Mouse (Mus musculus) liver, embryonic 12.5 days (tissue): ENCODE results near the gene Tmem37. TPM values are rescaled to one million over a fixed set of nuclear protein-coding genes. Genes with fewer than 3 reads are reported as not detected.
A peak's percentile ranks its signal among the peaks of the same experiment; 100 is the strongest.
"Not testable (repeated sequence)": the region's sequence is repeated elsewhere in the genome, so short reads cannot be mapped to it uniquely, and the experiment has no call there.

ENCODE experiments used
- ATAC-seq: fragments of 200-750 bp; cut with Nextera tagmentation; 2 replicates; pipeline ENCODE4 v1.8.0; 2017; ENCODE audit warnings: moderate number of reproducible peaks, mild to moderate bottlenecking, moderate library complexity
- H3K27ac ChIP-seq: fragments of 300-500 bp; sonication (generic); 2 replicates; pipeline ENCODE4 v1.5.1; 2016; ENCODE audit warnings: mild to moderate bottlenecking
- H3K27me3 ChIP-seq: fragments of 300-500 bp; sonication (generic); replicated peaks from 2 replicates; pipeline ENCODE4 v1.6.1; 2016; ENCODE audit warnings: mild to moderate bottlenecking, moderate library complexity
- H3K36me3 ChIP-seq: fragments of 300-500 bp; sonication (generic); 2 replicates; pipeline ENCODE4 v1.6.1; 2016; ENCODE audit warnings: mild to moderate bottlenecking, moderate library complexity
- H3K4me1 ChIP-seq: fragments of 300-500 bp; sonication (generic); 2 replicates; pipeline ENCODE4 v1.6.1; 2016
- H3K4me2 ChIP-seq: fragments of 300-500 bp; sonication (generic); 2 replicates; pipeline ENCODE4 v1.6.1; 2016; ENCODE audit warnings: mild to moderate bottlenecking, moderate library complexity
- H3K4me3 ChIP-seq: fragments of 300-500 bp; sonication (generic); 2 replicates; pipeline ENCODE4 v1.5.1; 2016; ENCODE audit warnings: mild to moderate bottlenecking, moderate library complexity
- H3K9ac ChIP-seq: fragments of 300-500 bp; sonication (generic); 2 replicates; pipeline ENCODE4 v1.6.1; 2016; ENCODE audit warnings: mild to moderate bottlenecking, moderate library complexity
- H3K9me3 ChIP-seq: fragments of 300-500 bp; sonication (generic); replicated peaks from 2 replicates; pipeline ENCODE4 v1.6.1; 2016; ENCODE audit warnings: mild to moderate bottlenecking, moderate library complexity
- WGBS: fragments of 180-500 bp; shearing (Covaris S2); methylation state at CpG from one replicate; pipeline ENCODE4 v1.1.7; 2016; ENCODE audit not compliant: insufficient replicate concordance; 5-methylcytosine and 5-hydroxymethylcytosine counted together
- polyA plus RNA-seq: library from polyadenylated mRNA; unstranded; fragments of >200 nt; fragmentation: Nextera tagmentation; extraction: Ambion mirVana; gene quantifications from 2 replicates; pipeline ENCODE4 v1.2.1, GENCODE M21; 2016

Gene Tmem37
- polyA plus RNA-seq, 1 experiment from 2014 or later, result 37.0 TPM

DNA sequence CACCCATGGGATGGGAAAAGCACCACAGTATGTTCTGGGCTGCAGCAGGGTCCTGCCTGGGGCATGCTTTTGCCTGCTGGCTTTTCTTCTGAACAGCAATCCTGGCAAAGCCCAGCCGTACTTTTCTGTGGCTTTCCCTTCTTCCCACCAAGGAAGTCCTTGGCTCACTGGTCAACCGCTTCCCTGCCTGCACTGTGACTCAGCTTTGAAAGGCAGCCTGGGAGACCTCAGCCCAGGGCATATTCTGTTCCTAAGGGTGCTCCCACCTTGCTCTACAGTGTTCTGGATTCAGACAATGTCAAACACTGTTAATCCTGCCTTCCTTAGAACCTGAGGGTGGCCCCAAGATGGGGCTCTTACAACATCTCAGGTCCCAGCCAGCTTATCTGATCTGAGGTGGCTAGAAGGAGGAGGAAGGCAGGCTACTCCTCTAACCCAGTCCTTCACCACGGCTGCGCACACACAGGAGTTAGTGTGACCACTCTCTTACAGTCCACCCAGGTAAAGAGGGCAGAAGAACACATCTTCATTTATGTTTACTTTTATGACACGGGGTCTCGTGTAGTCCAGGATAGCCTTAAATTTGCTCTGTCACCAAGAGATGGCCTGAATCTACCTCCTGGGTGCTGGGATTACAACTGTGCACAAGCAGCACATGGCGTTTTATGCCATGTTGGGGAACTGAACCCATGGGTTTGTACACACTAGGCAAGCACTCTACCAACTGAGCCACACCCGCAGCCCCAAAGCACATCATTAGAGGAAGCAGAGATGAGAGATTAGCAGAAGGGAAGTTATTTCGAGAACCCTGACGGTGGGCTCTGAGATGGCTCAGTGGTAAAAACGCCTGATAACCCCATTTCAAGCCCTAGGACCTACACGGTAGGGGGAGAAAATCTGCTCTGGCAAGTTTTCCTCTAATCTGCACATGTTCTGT, 38.6 kb upstream of the Tmem37 start:
- Histone ChIP-seq H3K27me3 (no peaks in the 10 kb centered on the region), H3K9me3 (peaks cover 8% of the 10 kb centered on the region; the same call in 1 of the 2 replicates), H3K9ac (no peak overlapping the region), H3K36me3 (peaks cover 46% of the 10 kb centered on the region), H3K27ac (no peak overlapping the region), H3K4me3 (no peak overlapping the region), H3K4me1 (peaks cover 14% of the 10 kb centered on the region), H3K4me2 (no peak overlapping the region)
- WGBS, result 46% methylated on average over 12 of the region's 12 CpGs
- ATAC-seq, result peak; percentile 40

DNA sequence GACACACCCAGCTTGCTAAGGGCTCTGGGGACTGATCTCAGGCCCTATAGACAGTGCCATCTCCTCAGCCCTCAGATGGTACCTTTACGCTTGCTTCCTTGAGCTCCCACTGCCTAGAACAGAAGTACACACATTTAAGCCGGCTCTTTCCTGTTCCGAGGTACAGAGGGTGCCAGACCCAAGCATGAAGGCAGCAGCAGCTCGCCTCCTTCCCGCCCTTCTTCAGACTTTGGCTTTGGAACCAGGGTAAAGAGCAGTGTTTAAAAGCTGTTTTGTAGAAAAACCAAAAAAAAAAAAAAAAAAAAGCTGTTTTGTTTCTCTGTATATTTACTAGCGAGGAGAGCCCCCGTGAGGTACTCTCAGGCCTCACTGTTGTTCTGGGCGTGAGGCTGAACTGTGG, 37.9 kb upstream of the Tmem37 start:
- ATAC-seq, result no peak
- H3K27me3 ChIP-seq, result no peaks in the 10 kb centered on the region
- 86% methylated on average over 8 of the region's 8 CpGs for WGBS
- peaks cover 46% of the 10 kb centered on the region for H3K36me3 ChIP-seq
- H3K27ac ChIP-seq, result no peak overlapping the region
- no peak overlapping the region for H3K4me2 ChIP-seq
- H3K4me1 ChIP-seq, result peaks cover 10% of the 10 kb centered on the region; the same call in 1 of the 2 replicates
- no peak overlapping the region for H3K4me3 ChIP-seq
- no peak overlapping the region for H3K9ac ChIP-seq
- peaks cover 8% of the 10 kb centered on the region; the same call in 1 of the 2 replicates for H3K9me3 ChIP-seq

GRCm38 (mm10) chr1:120109741-120110432, 36.0 kb upstream of the Tmem37 start:
- Histone ChIP-seq H3K27ac (no peak overlapping the region), H3K4me2 (no peak overlapping the region), H3K4me1 (peaks cover 10% of the 10 kb centered on the region; the same call in 1 of the 2 replicates), H3K9ac (no peak overlapping the region), H3K36me3 (peaks cover 29% of the 10 kb centered on the region), H3K27me3 (no peaks in the 10 kb centered on the region), H3K4me3 (no peak overlapping the region), H3K9me3 (peaks cover 8% of the 10 kb centered on the region; the same call in 1 of the 2 replicates)
- 82% methylated on average over 19 of the region's 19 CpGs for WGBS
- ATAC-seq, result no peak

GRCm38 (mm10) chr1:120105556-120105959, 31.7 kb upstream of the Tmem37 start:
- no peak for ATAC-seq
- Histone ChIP-seq H3K27me3 (peaks cover 4% of the 10 kb centered on the region; the same call in 1 of the 2 replicates), H3K27ac (no peak overlapping the region), H3K9ac (no peak overlapping the region), H3K4me3 (no peak overlapping the region), H3K4me2 (no peak overlapping the region), H3K36me3 (no peaks in the 10 kb centered on the region), H3K9me3 (no peaks in the 10 kb centered on the region), H3K4me1 (no peaks in the 10 kb centered on the region)
- WGBS, result 72% methylated on average over 5 of the region's 5 CpGs

DNA sequence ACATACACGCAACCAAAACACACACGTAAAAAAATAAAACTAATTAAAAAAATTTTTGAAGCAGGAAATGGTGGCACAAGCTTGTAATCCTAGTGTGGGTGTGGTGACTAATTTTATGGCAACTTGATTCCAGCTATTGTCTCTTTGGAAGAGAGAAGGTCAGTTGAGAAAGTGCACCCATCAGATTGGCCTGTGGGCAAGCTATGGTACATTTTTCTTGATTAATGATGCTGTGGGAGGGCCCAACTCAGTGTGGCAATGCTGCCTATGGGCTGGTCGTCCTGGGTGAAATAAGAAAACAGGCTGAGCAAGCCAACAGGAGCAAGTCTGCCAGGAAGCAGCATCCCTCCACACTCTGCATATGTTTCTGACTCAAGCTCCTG, 27.3 kb upstream of the Tmem37 start:
- Histone ChIP-seq H3K4me1 (peaks cover 5% of the 10 kb centered on the region; the same call in 1 of the 2 replicates), H3K27ac (no peak overlapping the region), H3K36me3 (no peaks in the 10 kb centered on the region), H3K4me3 (no peak overlapping the region), H3K27me3 (peaks cover 4% of the 10 kb centered on the region; the same call in 1 of the 2 replicates), H3K9me3 (no peaks in the 10 kb centered on the region), H3K4me2 (no peak overlapping the region), H3K9ac (no peak overlapping the region)
- no peak for ATAC-seq
- 72% methylated on average over 3 of the region's 3 CpGs for WGBS

DNA sequence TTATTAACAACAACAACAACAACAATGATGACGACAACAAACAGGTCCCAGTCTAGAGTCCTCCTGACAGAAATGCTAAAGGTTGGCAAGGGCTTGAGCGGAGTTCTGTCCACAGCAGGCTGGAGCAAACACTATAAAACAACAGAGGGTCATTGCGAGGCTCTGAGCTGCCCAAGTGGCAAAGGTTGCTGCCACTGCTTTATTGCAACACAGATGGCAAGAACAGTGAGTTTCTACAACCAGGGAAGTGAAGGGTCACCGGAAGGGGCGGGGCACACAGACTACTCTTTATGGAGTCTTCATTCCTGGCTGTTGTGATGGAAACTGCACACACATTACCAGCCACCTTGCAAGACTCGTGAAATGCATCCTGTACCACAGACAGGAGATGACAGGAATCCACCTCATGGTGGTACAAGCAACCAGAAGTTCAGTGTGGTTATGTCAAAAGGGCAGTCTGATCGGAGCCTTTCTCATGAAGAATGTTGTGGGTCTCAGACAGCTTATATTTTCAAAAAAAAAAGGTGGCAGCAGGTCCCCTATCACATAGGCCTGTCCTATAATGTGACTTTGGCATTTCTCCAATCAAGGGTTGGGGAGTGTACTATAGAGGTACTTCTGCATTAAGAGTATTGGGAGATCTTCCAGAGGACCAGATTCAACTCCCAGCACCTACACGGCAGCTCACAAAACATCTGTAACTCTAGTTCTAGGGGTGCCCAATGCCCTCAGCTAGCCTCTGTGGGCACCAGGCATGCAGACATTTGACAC, 26.8 kb upstream of the Tmem37 start:
- WGBS, result 68% methylated on average over 8 of the region's 8 CpGs
- Histone ChIP-seq H3K27me3 (peaks cover 4% of the 10 kb centered on the region; the same call in 1 of the 2 replicates), H3K36me3 (no peaks in the 10 kb centered on the region), H3K4me2 (no peak overlapping the region), H3K9me3 (no peaks in the 10 kb centered on the region), H3K4me3 (no peak overlapping the region), H3K27ac (no peak overlapping the region), H3K9ac (no peak overlapping the region), H3K4me1 (peaks cover 5% of the 10 kb centered on the region; the same call in 1 of the 2 replicates)
- ATAC-seq, result no peak

GRCm38 (mm10) chr1:120099483-120099882, 25.6 kb upstream of the Tmem37 start:
- no peak for ATAC-seq
- H3K9me3 ChIP-seq, result no peaks in the 10 kb centered on the region
- peaks cover 14% of the 10 kb centered on the region for H3K4me1 ChIP-seq
- peaks cover 4% of the 10 kb centered on the region; the same call in 1 of the 2 replicates for H3K27me3 ChIP-seq
- H3K4me3 ChIP-seq, result no peak overlapping the region
- no peak overlapping the region for H3K9ac ChIP-seq
- H3K36me3 ChIP-seq, result no peaks in the 10 kb centered on the region
- no peak overlapping the region for H3K4me2 ChIP-seq
- 35% methylated on average over 6 of the region's 6 CpGs for WGBS
- no peak overlapping the region for H3K27ac ChIP-seq

GRCm38 (mm10) chr1:120098327-120098726, 24.5 kb upstream of the Tmem37 start:
- H3K4me3 ChIP-seq, result no peak overlapping the region
- H3K4me2 ChIP-seq, result no peak overlapping the region
- no peaks in the 10 kb centered on the region for H3K9me3 ChIP-seq
- H3K27me3 ChIP-seq, result no peaks in the 10 kb centered on the region
- WGBS, result 10% methylated on average over 7 of the region's 7 CpGs
- no peak overlapping the region for H3K9ac ChIP-seq
- ATAC-seq, result no peak
- no peak overlapping the region for H3K27ac ChIP-seq
- H3K4me1 ChIP-seq, result peaks cover 16% of the 10 kb centered on the region
- H3K36me3 ChIP-seq, result no peaks in the 10 kb centered on the region

- H3K4me2 ChIP-seq, result no peak overlapping the region
These were observed 21.0 kb upstream of the Tmem37 start for GRCm38 (mm10) chr1:120094920-120095319.

GRCm38 (mm10) chr1:120093482-120094134, 19.7 kb upstream of the Tmem37 start:
- H3K4me1 ChIP-seq, result peaks cover 12% of the 10 kb centered on the region
- not testable (repeated sequence) for H3K27me3 ChIP-seq, H3K36me3 ChIP-seq, H3K9me3 ChIP-seq, H3K27ac ChIP-seq, H3K9ac ChIP-seq, H3K4me2 ChIP-seq, H3K4me3 ChIP-seq
- 49% methylated on average over 11 of the region's 14 CpGs for WGBS
- ATAC-seq, result 0 out of 2 replicates have a peak, but pooled peaks have one; percentile 14

More at GRCm38 (mm10) chr1:120094920-120095319, 21.0 kb upstream of the Tmem37 start:
- Histone ChIP-seq H3K27me3 (no peaks in the 10 kb centered on the region), H3K36me3 (no peaks in the 10 kb centered on the region), H3K9me3 (no peaks in the 10 kb centered on the region), H3K27ac (no peak overlapping the region), H3K4me3 (no peak overlapping the region), H3K9ac (no peak overlapping the region), H3K4me1 (peaks cover 16% of the 10 kb centered on the region)
- 26% methylated on average over 3 of the region's 3 CpGs for WGBS
- peak; percentile 19; the same call in 1 of the 2 replicates for ATAC-seq
